Mouse (Mus musculus): Measurements from ENCODE around the gene Mthfd1l. TPM values are rescaled to one million over a fixed set of nuclear protein-coding genes. Genes with fewer than 3 reads are reported as not detected.
A peak's percentile ranks its signal among the peaks of the same experiment; 100 is the strongest.

The Mthfd1l gene
- polyA plus RNA-seq, 1 experiment = 45.9 TPM

- TF ChIP-seq USF1 (IDR thresholded peaks at IDR 0.05; ENCODE audit: low read depth) (peak; percentile 87), MYOG (IDR thresholded peaks at IDR 0.05; ENCODE audit: control insufficient read depth in 1 of 3, insufficient read depth in 1 of 3, insufficient read length in 2 of 3, low read depth in 2 of 3) (no peak)
- H3K4me3 ChIP-seq = no peak overlapping the region
- H3ac ChIP-seq (ENCODE audit: control insufficient read depth, insufficient read length) = no peak overlapping the region
- peak overlapping the region; percentile 19 for H3K4me2 ChIP-seq (ENCODE audit: low read depth)
- no peaks in the 10 kb centered on the region for H3K79me2 ChIP-seq (ENCODE audit: control insufficient read depth, insufficient read depth)
- no peaks in the 10 kb centered on the region for H3K27me3 ChIP-seq (ENCODE audit: control insufficient read depth, insufficient read depth, insufficient read length)
- peaks cover 26% of the 10 kb centered on the region for H3K36me3 ChIP-seq (ENCODE audit: control insufficient read depth, insufficient read depth)
These were observed 133.0 kb downstream of the Mthfd1l start for GRCm38 (mm10) chr10:4105676-4106528.

- Histone ChIP-seq H3K27me3 (ENCODE audit: control insufficient read depth, insufficient read depth, insufficient read length) (no peaks in the 10 kb centered on the region), H3K4me3 (no peak overlapping the region), H3K4me2 (ENCODE audit: low read depth) (peak overlapping the region; percentile 42), H3K36me3 (ENCODE audit: control insufficient read depth, insufficient read depth) (peaks cover 14% of the 10 kb centered on the region), H3ac (ENCODE audit: control insufficient read depth, insufficient read length) (no peak overlapping the region), H3K79me2 (ENCODE audit: control insufficient read depth, insufficient read depth) (no peaks in the 10 kb centered on the region)
- TF ChIP-seq SRF (IDR thresholded peaks at IDR 0.05; ENCODE audit: control insufficient read depth, insufficient read length, low read depth) (peak; percentile 78), TCF12 (IDR thresholded peaks at IDR 0.05; ENCODE audit: insufficient read depth, poor library complexity, severe bottlenecking) (no peak), E2F4 (IDR thresholded peaks at IDR 0.05; ENCODE audit: insufficient read depth) (no peak)
These were observed 134.9 kb downstream of the Mthfd1l start for GRCm38 (mm10) chr10:4107661-4108338.

DNA sequence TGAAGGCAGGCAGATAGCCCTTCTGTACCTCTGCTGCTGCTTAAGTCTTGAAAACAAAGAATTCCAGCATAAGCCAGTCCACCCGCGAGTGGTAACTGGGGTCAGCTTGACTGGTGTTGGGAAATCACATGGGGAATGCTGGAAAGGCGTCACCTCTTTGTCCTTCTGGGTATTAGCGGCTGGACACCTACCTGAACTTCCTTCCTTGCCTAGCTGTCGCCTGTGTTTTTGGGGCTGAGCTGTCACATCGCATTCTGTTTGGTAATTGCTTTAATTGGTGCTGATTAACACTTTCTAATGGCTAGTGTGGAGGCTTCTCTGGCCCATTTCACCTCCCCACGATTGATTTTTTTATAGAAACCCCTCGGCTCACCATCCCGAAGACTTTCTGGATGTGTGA, 135.5 kb downstream of the Mthfd1l start:
- TF ChIP-seq POLR2A (IDR thresholded peaks at IDR 0.05; ENCODE audit: insufficient read length, low read depth) (no peak), USF1 (IDR thresholded peaks at IDR 0.05; ENCODE audit: low read depth) (no peak), CEBPB (IDR thresholded peaks at IDR 0.05; ENCODE audit: insufficient read depth, poor library complexity, severe bottlenecking) (no peak), SRF (IDR thresholded peaks at IDR 0.05; ENCODE audit: control insufficient read depth, insufficient read length, low read depth) (no peak), MYOD1 (IDR thresholded peaks at IDR 0.05; ENCODE audit: control insufficient read depth in 1 of 3, insufficient read length in 2 of 3, low read depth in 2 of 3) (no peak), MAX (IDR thresholded peaks at IDR 0.05; ENCODE audit: low read depth) (no peak), TCF3 (IDR thresholded peaks at IDR 0.05; ENCODE audit: insufficient read length, low read depth) (no peak), MYOG (IDR thresholded peaks at IDR 0.05; ENCODE audit: control insufficient read depth in 1 of 3, insufficient read depth in 1 of 3, insufficient read length in 2 of 3, low read depth in 2 of 3) (no peak), POLR2AphosphoS2 (IDR thresholded peaks at IDR 0.05; ENCODE audit: insufficient read length, low read depth) (no peak), REST (IDR thresholded peaks at IDR 0.05; ENCODE audit: insufficient read depth, insufficient read length) (no peak), E2F4 (IDR thresholded peaks at IDR 0.05; ENCODE audit: insufficient read depth) (no peak), TCF12 (IDR thresholded peaks at IDR 0.05; ENCODE audit: insufficient read depth, poor library complexity, severe bottlenecking) (no peak)
- Histone ChIP-seq H3K4me2 (ENCODE audit: low read depth) (no peak overlapping the region), H3K79me2 (ENCODE audit: control insufficient read depth, insufficient read depth) (no peaks in the 10 kb centered on the region), H3K36me3 (ENCODE audit: control insufficient read depth, insufficient read depth) (peaks cover 14% of the 10 kb centered on the region), H3ac (ENCODE audit: control insufficient read depth, insufficient read length) (no peak overlapping the region), H3K4me3 (no peak overlapping the region), H3K27me3 (ENCODE audit: control insufficient read depth, insufficient read depth, insufficient read length) (no peaks in the 10 kb centered on the region)

- Histone ChIP-seq H3K79me2 (ENCODE audit: control insufficient read depth, insufficient read depth) (no peaks in the 10 kb centered on the region), H3K4me2 (ENCODE audit: low read depth) (no peak overlapping the region), H3K4me3 (no peak overlapping the region), H3K36me3 (ENCODE audit: control insufficient read depth, insufficient read depth) (peaks cover 5% of the 10 kb centered on the region), H3K27me3 (ENCODE audit: control insufficient read depth, insufficient read depth, insufficient read length) (no peaks in the 10 kb centered on the region), H3ac (ENCODE audit: control insufficient read depth, insufficient read length) (no peak overlapping the region)
- TF ChIP-seq TCF3 (IDR thresholded peaks at IDR 0.05; ENCODE audit: insufficient read length, low read depth) (no peak), POLR2AphosphoS2 (IDR thresholded peaks at IDR 0.05; ENCODE audit: insufficient read length, low read depth) (no peak), POLR2A (IDR thresholded peaks at IDR 0.05; ENCODE audit: insufficient read length, low read depth) (no peak), MYOG (IDR thresholded peaks at IDR 0.05; ENCODE audit: control insufficient read depth in 1 of 3, insufficient read depth in 1 of 3, insufficient read length in 2 of 3, low read depth in 2 of 3) (no peak), TCF12 (IDR thresholded peaks at IDR 0.05; ENCODE audit: insufficient read depth, poor library complexity, severe bottlenecking) (no peak), SRF (IDR thresholded peaks at IDR 0.05; ENCODE audit: control insufficient read depth, insufficient read length, low read depth) (no peak), E2F4 (IDR thresholded peaks at IDR 0.05; ENCODE audit: insufficient read depth) (no peak), MAX (IDR thresholded peaks at IDR 0.05; ENCODE audit: low read depth) (no peak), MYOD1 (IDR thresholded peaks at IDR 0.05; ENCODE audit: control insufficient read depth in 1 of 3, insufficient read length in 2 of 3, low read depth in 2 of 3) (no peak), CEBPB (IDR thresholded peaks at IDR 0.05; ENCODE audit: insufficient read depth, poor library complexity, severe bottlenecking) (no peak), USF1 (IDR thresholded peaks at IDR 0.05; ENCODE audit: low read depth) (no peak), REST (IDR thresholded peaks at IDR 0.05; ENCODE audit: insufficient read depth, insufficient read length) (no peak)
These were observed 138.3 kb downstream of the Mthfd1l start for GRCm38 (mm10) chr10:4111095-4111794.

All from myocyte (in vitro differentiated cells).